Comparison of ENCODE assay signal across 9 mouse cellular contexts in genomic region chr2:11853210-11853973, GRCm38 (mm10).
DNase-seq lines count a peak whose midpoint lies in the region; ATAC-seq and TF ChIP-seq lines count a peak whose summit lies in the region.
"Had no signal": no experiment of that assay in that cellular context is flagged by ENCODE, and none has a peak within 500 bp of the region (broad histone marks: within the 10 kb centered on the region; RNA-seq: fewer than 3 reads in every experiment).

No protein-coding gene starts in this region.

- no peaks in the 10 kb centered on the region for H3K4me1 ChIP-seq in embryonic facial prominence, embryonic 14.5 days (ENCODE audit: control insufficient read depth, insufficient read depth, low read length)
- no peaks in the 10 kb centered on the region for H3K4me1 ChIP-seq in lung, embryonic 14.5 days (ENCODE audit: insufficient read depth)
- H3K4me1 ChIP-seq: neural tube, embryonic 13.5 days had no signal

- no peaks in the 10 kb centered on the region for H3K36me3 ChIP-seq in embryonic facial prominence, embryonic 14.5 days (ENCODE audit: control insufficient read depth, insufficient read depth, low read length)
- H3K36me3 ChIP-seq in lung, embryonic 14.5 days (ENCODE audit: insufficient read depth): no peaks in the 10 kb centered on the region
- H3K36me3 ChIP-seq: neural tube, embryonic 13.5 days had no signal

- WGBS in embryonic facial prominence, embryonic 14.5 days: 45% methylated on average over 2 of the region's 2 CpGs
- WGBS in lung, embryonic 14.5 days: 22% methylated on average over 2 of the region's 2 CpGs

- peak; percentile 70; the same call in 1 of the 2 replicates for ATAC-seq in embryonic facial prominence, embryonic 14.5 days (ENCODE audit: low read depth)
- ATAC-seq in lung, embryonic 14.5 days (ENCODE audit: insufficient read depth): peak; percentile 92

- peak; percentile 4 for DNase-seq in adrenal gland, postnatal 10 days
- DNase-seq in adrenal gland, postnatal 4 days (ENCODE audit: low spot score in 2 of 2): no peak
- DNase-seq in embryonic facial prominence, embryonic 14.5 days (ENCODE audit: low spot score): peak; percentile 19
- peak; percentile 3 for DNase-seq in kidney, adult 11 months
- peak; percentile 59 for DNase-seq in lung, embryonic 14.5 days
- no peak for DNase-seq in right cerebral cortex, postnatal 10 days (ENCODE audit: low spot score in 2 of 2)
- DNase-seq in thymus, postnatal 10 days (ENCODE audit: low spot score in 2 of 2): no peak
- DNase-seq in left cerebral cortex, adult 11 months (ENCODE audit: low spot score): no peak

- no peak overlapping the region for H3K4me3 ChIP-seq in embryonic facial prominence, embryonic 14.5 days (ENCODE audit: low read depth, low read length)
- H3K4me3 ChIP-seq in lung, embryonic 14.5 days (ENCODE audit: low read depth, low read length): no peak overlapping the region
- H3K4me3 ChIP-seq: neural tube, embryonic 13.5 days had no signal

- H3K9ac ChIP-seq in embryonic facial prominence, embryonic 14.5 days (ENCODE audit: low read depth, low read length): no peak overlapping the region
- no peak overlapping the region for H3K9ac ChIP-seq in lung, embryonic 14.5 days
- H3K9ac ChIP-seq: neural tube, embryonic 13.5 days had no signal

- no peak overlapping the region for H3K4me2 ChIP-seq in embryonic facial prominence, embryonic 14.5 days (ENCODE audit: low read depth, low read length)
- H3K4me2 ChIP-seq in lung, embryonic 14.5 days: no peak overlapping the region
- H3K4me2 ChIP-seq: neural tube, embryonic 13.5 days had no signal

- no peak overlapping the region for H3K27ac ChIP-seq in embryonic facial prominence, embryonic 14.5 days (replicated peaks; ENCODE audit: low read depth, low read length)
- no peak overlapping the region for H3K27ac ChIP-seq in lung, embryonic 14.5 days (ENCODE audit: low read depth)
- H3K27ac ChIP-seq: neural tube, embryonic 13.5 days had no signal

- H3K27me3 ChIP-seq in embryonic facial prominence, embryonic 14.5 days (replicated peaks; ENCODE audit: control insufficient read depth, insufficient read depth, low read length): no peaks in the 10 kb centered on the region
- no peaks in the 10 kb centered on the region for H3K27me3 ChIP-seq in lung, embryonic 14.5 days (ENCODE audit: insufficient read depth, low read length)
- H3K27me3 ChIP-seq: neural tube, embryonic 13.5 days had no signal

- TF ChIP-seq CTCF in lung, embryonic 14.5 days (IDR thresholded peaks at IDR 0.05; ENCODE audit: low read depth): no peak

- no peaks in the 10 kb centered on the region for H3K9me3 ChIP-seq in embryonic facial prominence, embryonic 14.5 days (ENCODE audit: control insufficient read depth, low read length)
- H3K9me3 ChIP-seq in lung, embryonic 14.5 days (ENCODE audit: low read depth, low read length): no peaks in the 10 kb centered on the region
- H3K9me3 ChIP-seq: neural tube, embryonic 13.5 days had no signal

Comparison
In these comparisons a context has a peak if more than half of its experiments do, and no peak if none do; other contexts are left out.
1. DNase-seq: peak in adrenal gland, postnatal 10 days (single experiment), embryonic facial prominence, embryonic 14.5 days (single experiment), kidney, adult 11 months (single experiment) and lung, embryonic 14.5 days (single experiment); none in adrenal gland, postnatal 4 days (0 of 2), right cerebral cortex, postnatal 10 days (0 of 2), thymus, postnatal 10 days (0 of 2) and left cerebral cortex, adult 11 months (single experiment).